ENCODE assay signal across 8 mouse cellular contexts in genomic region chr5:144256888-144257287, GRCm38 (mm10). TPM values are rescaled to one million over a fixed set of nuclear protein-coding genes. Genes with fewer than 3 reads are reported as not detected.
DNase-seq lines count a peak whose midpoint lies in the region; ATAC-seq and TF ChIP-seq lines count a peak whose summit lies in the region.

No protein-coding gene starts in this region.

- no peak for TF ChIP-seq EP300 in MEL (IDR thresholded peaks at IDR 0.05; ENCODE audit: low read depth in 1 of 2, low read length in 2 of 2)

- H3K9me3 ChIP-seq in heart, embryonic 14.5 days (ENCODE audit: control insufficient read depth, low read length), result no peaks in the 10 kb centered on the region
- H3K9me3 ChIP-seq in MEL (replicated peaks; ENCODE audit: insufficient read depth, low read length), result no peaks in the 10 kb centered on the region
- no peaks in the 10 kb centered on the region for H3K9me3 ChIP-seq in hindbrain, embryonic 10.5 days
- no peaks in the 10 kb centered on the region for H3K9me3 ChIP-seq in midbrain, embryonic 11.5 days (ENCODE audit: control insufficient read depth, low read length)

- peaks cover 17% of the 10 kb centered on the region for H3K79me2 ChIP-seq in MEL (ENCODE audit: control insufficient read depth, insufficient read depth, low read length, poor library complexity)

- no peak for TF ChIP-seq RAD21 in MEL (IDR thresholded peaks at IDR 0.05; ENCODE audit: low read depth, low read length)

- H3K4me3 ChIP-seq in heart, embryonic 14.5 days (ENCODE audit: control insufficient read depth in 1 of 2, insufficient read depth in 1 of 2, low read depth in 1 of 2, low read length in 2 of 2), result peak overlapping the region; percentile 85 to 99
- H3K4me3 ChIP-seq in MEL (ENCODE audit: control insufficient read depth in 1 of 2, insufficient read depth in 1 of 2, low read depth in 2 of 2, low read length in 2 of 2), result peak overlapping the region in 1 of 2 experiments; percentile 65; a peak in 2 of 4 replicates
- H3K4me3 ChIP-seq in hindbrain, embryonic 10.5 days, result peak overlapping the region; percentile 99
- H3K4me3 ChIP-seq in midbrain, embryonic 11.5 days (ENCODE audit: low read depth, low read length), result peak overlapping the region; percentile 99

- peak overlapping the region; percentile 99 for H3K9ac ChIP-seq in heart, embryonic 14.5 days (ENCODE audit: low read length)
- H3K9ac ChIP-seq in MEL (ENCODE audit: control insufficient read depth, low read depth, low read length, poor library complexity, severe bottlenecking), result peak overlapping the region; percentile 93; the same call in 1 of the 2 replicates
- peak overlapping the region; percentile 93 for H3K9ac ChIP-seq in midbrain, embryonic 11.5 days (ENCODE audit: low read length)

- H3K27ac ChIP-seq in heart, embryonic 14.5 days (replicated peaks in 1 of 2; ENCODE audit: control insufficient read depth in 1 of 2, insufficient read depth in 1 of 2, low read depth in 2 of 2, low read length in 2 of 2), result peak overlapping the region; percentile 82 to 97
- no peak overlapping the region for H3K27ac ChIP-seq in MEL (ENCODE audit: control insufficient read depth, low read depth, low read length)
- peak overlapping the region; percentile 98 for H3K27ac ChIP-seq in hindbrain, embryonic 10.5 days
- H3K27ac ChIP-seq in midbrain, embryonic 11.5 days (ENCODE audit: low read depth, low read length), result peak overlapping the region; percentile 80; the same call in 1 of the 2 replicates

- no peak for DNase-seq in heart, postnatal 25 days (ENCODE audit: low spot score)
- DNase-seq in MEL (ENCODE audit: low read depth, low spot score), result no peak
- DNase-seq in hindbrain, embryonic 10.5 days (ENCODE audit: low spot score), result peak; percentile 34
- no peak for DNase-seq in midbrain, embryonic 11.5 days (ENCODE audit: low spot score, missing footprints)
- no peak for DNase-seq in left cerebral cortex, postnatal 36 days (ENCODE audit: low spot score in 2 of 2)
- DNase-seq in urinary bladder, postnatal 36 days (ENCODE audit: low spot score in 2 of 2), result no peak

- ATAC-seq in heart, embryonic 14.5 days (ENCODE audit: insufficient number of reproducible peaks, insufficient read depth, low FRiP score, low read depth), result no peak
- ATAC-seq in midbrain, embryonic 11.5 days (ENCODE audit: low FRiP score), result no peak
- no peak for ATAC-seq in megakaryocyte-erythroid progenitor cell, adult 5-6 weeks (replicated peaks; ENCODE audit: low FRiP score, low TSS enrichment, poor library complexity, severe bottlenecking)

- H3K36me3 ChIP-seq in heart, embryonic 14.5 days (ENCODE audit: control insufficient read depth, insufficient read depth, low read length), result peaks cover 39% of the 10 kb centered on the region
- H3K36me3 ChIP-seq in MEL (ENCODE audit: control insufficient read depth in 1 of 2, insufficient read depth in 2 of 2, low read length in 2 of 2), result no peaks in the 10 kb centered on the region
- H3K36me3 ChIP-seq in hindbrain, embryonic 10.5 days, result peaks cover 46% of the 10 kb centered on the region
- peaks cover 3% of the 10 kb centered on the region; the same call in 1 of the 2 replicates for H3K36me3 ChIP-seq in midbrain, embryonic 11.5 days (ENCODE audit: control insufficient read depth, insufficient read depth, low read length)

- intact Hi-C loops in heart, postnatal 25 days (cut with DNase I), result no loop called here
- intact Hi-C loops in left cerebral cortex, postnatal 36 days (cut with DNase I), result loop anchor here (5.0 kb wide), 1 partner anchor 35 kb away; the partner anchor contains the start of gene Tecpr1

- H3K27me3 ChIP-seq in heart, embryonic 14.5 days (ENCODE audit: control insufficient read depth, insufficient read depth, low read length), result no peaks in the 10 kb centered on the region
- H3K27me3 ChIP-seq in MEL (ENCODE audit: control insufficient read depth in 1 of 2, insufficient read depth in 2 of 2, low read length in 2 of 2), result no peaks in the 10 kb centered on the region
- no peaks in the 10 kb centered on the region for H3K27me3 ChIP-seq in hindbrain, embryonic 10.5 days (ENCODE audit: insufficient read depth, poor library complexity, severe bottlenecking)
- H3K27me3 ChIP-seq in midbrain, embryonic 11.5 days (ENCODE audit: control insufficient read depth, insufficient read depth, low read length), result no peaks in the 10 kb centered on the region

- peaks cover 42 to 60% of the 10 kb centered on the region in 2 experiments for H3K4me1 ChIP-seq in heart, embryonic 14.5 days (ENCODE audit: control insufficient read depth in 2 of 2, insufficient read depth in 2 of 2, low read length in 2 of 2)
- peaks cover 3% of the 10 kb centered on the region in 2 experiments; a peak in 2 of 4 replicates for H3K4me1 ChIP-seq in MEL (ENCODE audit: control insufficient read depth in 1 of 2, insufficient read depth in 2 of 2, low read length in 2 of 2)
- peaks cover 52% of the 10 kb centered on the region for H3K4me1 ChIP-seq in hindbrain, embryonic 10.5 days (replicated peaks)
- H3K4me1 ChIP-seq in midbrain, embryonic 11.5 days (ENCODE audit: control insufficient read depth, insufficient read depth, low read length), result peaks cover 31% of the 10 kb centered on the region

- peak overlapping the region; percentile 75 for H3K4me2 ChIP-seq in heart, embryonic 14.5 days (ENCODE audit: low read length)
- peak overlapping the region; percentile 87 for H3K4me2 ChIP-seq in midbrain, embryonic 11.5 days

- TF ChIP-seq POLR2A in MEL (IDR thresholded peaks at IDR 0.05; ENCODE audit: control insufficient read depth in 1 of 2, insufficient read depth in 1 of 2, low read depth in 1 of 2, low read length in 2 of 2, poor library complexity in 1 of 2), result no peak

- no peak for TF ChIP-seq CTCF in MEL (IDR thresholded peaks at IDR 0.05 in 2 of 3, conservative IDR thresholded peaks at IDR 0.05 in 1 of 3; ENCODE audit: control insufficient read depth in 1 of 3, insufficient read depth in 1 of 3, low read depth in 2 of 3, low read length in 3 of 3, poor library complexity in 1 of 3, severe bottlenecking in 1 of 3)

- whole genome bisulfite sequencing in heart, embryonic 14.5 days, result 17% methylated on average over 1 of the region's 1 CpGs
- 50% methylated on average over 1 of the region's 1 CpGs for WGBS in hindbrain, embryonic 10.5 days
- 27% methylated on average over 1 of the region's 1 CpGs for WGBS in midbrain, embryonic 11.5 days

TF ChIP-seq in MEL, 35 proteins besides CTCF, POLR2A, EP300 and RAD21:
- TF ChIP-seq MYB (IDR thresholded peaks at IDR 0.05; ENCODE audit: low read depth, low read length), result no peak
- TF ChIP-seq SMC3 (IDR thresholded peaks at IDR 0.05; ENCODE audit: low read depth, low read length), result no peak
- TF ChIP-seq USF1 (IDR thresholded peaks at IDR 0.05; ENCODE audit: low read depth, low read length), result no peak
- no peak for TF ChIP-seq MAX (IDR thresholded peaks at IDR 0.05; ENCODE audit: low read length)
- TF ChIP-seq JUND (IDR thresholded peaks at IDR 0.05; ENCODE audit: low read depth, low read length), result no peak
- TF ChIP-seq CHD2 (IDR thresholded peaks at IDR 0.05; ENCODE audit: low read length), result no peak
- TF ChIP-seq ZC3H11A (IDR thresholded peaks at IDR 0.05; ENCODE audit: low read depth, low read length), result no peak

RNA-seq across cellular contexts. Expression of gene Bri3, which starts 12.7 kb away (rescaled TPM):
- 187 and 204 TPM in 2 replicates for polyA plus RNA-seq in heart, embryonic 14.5 days (2014; fragmentation: Nextera tagmentation; extraction: Ambion mirVana)
- 100 to 1,000 TPM; 114 to 130 TPM for total RNA-seq in heart, postnatal 25 days (2021)
- total RNA-seq in MEL (2012; rRNA removed), result 16.5 and 21.6 TPM in 2 replicates
- polyA plus RNA-seq in MEL (2012; ENCODE audit: insufficient read depth in 1 of 2, insufficient read length in 2 of 2, low read depth in 1 of 2, low replicate concordance in 2 of 2, missing spikeins in 1 of 2), result 10 to 100 TPM in 1 of 2 experiments, not detected in 1; 40.5 TPM
- 115 and 157 TPM in 2 replicates for polyA plus RNA-seq in hindbrain, embryonic 10.5 days (2016; fragmentation: Nextera tagmentation; extraction: Ambion mirVana)
- polyA plus RNA-seq in midbrain, embryonic 11.5 days (2014; fragmentation: Nextera tagmentation; extraction: Ambion mirVana), result 123 and 130 TPM in 2 replicates
- 10 to 100 TPM; 68.4 to 79.1 TPM for total RNA-seq in left cerebral cortex, postnatal 36 days (2021)
- 29.3 and 44.6 TPM in 2 replicates for total RNA-seq in megakaryocyte-erythroid progenitor cell, adult 5-6 weeks (2014; fragmentation: Nextera tagmentation)
- 11.2 and 17.9 TPM in 2 replicates for total RNA-seq in megakaryocyte-erythroid progenitor cell, adult 5-6 weeks (2017)

RNA-seq across cellular contexts. Expression of gene Tecpr1, which starts 33.5 kb away (rescaled TPM):
- 12.6 and 14.4 TPM in 2 replicates for polyA plus RNA-seq in heart, embryonic 14.5 days (2014; fragmentation: Nextera tagmentation; extraction: Ambion mirVana)
- total RNA-seq in heart, postnatal 25 days (2021), result 10 to 100 TPM; 23.0 to 24.9 TPM
- total RNA-seq in MEL (2012; rRNA removed), result 6.2 and 7.1 TPM in 2 replicates
- polyA plus RNA-seq in MEL (2012; ENCODE audit: insufficient read depth in 1 of 2, insufficient read length in 2 of 2, low read depth in 1 of 2, low replicate concordance in 2 of 2, missing spikeins in 1 of 2), result 1 to 10 TPM in 1 of 2 experiments, not detected in 1; 9.0 TPM
- polyA plus RNA-seq in hindbrain, embryonic 10.5 days (2016; fragmentation: Nextera tagmentation; extraction: Ambion mirVana), result 23.4 and 24.7 TPM in 2 replicates
- polyA plus RNA-seq in midbrain, embryonic 11.5 days (2014; fragmentation: Nextera tagmentation; extraction: Ambion mirVana), result 13.1 TPM in 2 replicates
- total RNA-seq in left cerebral cortex, postnatal 36 days (2021), result 10 to 100 TPM; 86.2 to 93.0 TPM
- 3.8 and 9.4 TPM in 2 replicates for total RNA-seq in megakaryocyte-erythroid progenitor cell, adult 5-6 weeks (2014; fragmentation: Nextera tagmentation)
- total RNA-seq in megakaryocyte-erythroid progenitor cell, adult 5-6 weeks (2017), result 1.7 and 5.1 TPM in 2 replicates
